Mouse (Mus musculus) layer of hippocampus, adult 6 months (tissue): ENCODE data around the gene Klra17. TPM values are rescaled to one million over a fixed set of nuclear protein-coding genes. Genes with fewer than 3 reads are reported as not detected.

Experiments
- long read RNA-seq, 2 experiments: library from polyadenylated mRNA; unstranded; transcript quantifications; one replicate each; pipeline ENCODE4 v2.0.0; 2019 to 2020
- polyA plus RNA-seq: library from polyadenylated mRNA; unstranded; fragments of <200 nt; fragmentation: Nextera tagmentation; gene quantifications from 2 replicates; pipeline ENCODE4 v1.2.3, GENCODE M21; 2021

The Klra17 gene
- polyA plus RNA-seq = not detected in 2 replicates
- long read RNA-seq, experiment 1 = 0 reads
- long read RNA-seq, experiment 2 = 0 reads

GRCm38 (mm10) chr6:129876549-129876948, at the start of gene Klra17:
Gene Klra17, minus strand, starts transcription at chr6:129876672.

GRCm38 (mm10) chr6:129917476-129917946, 41.0 kb upstream of the Klra17 start, which contains the start of gene Klra5:
Gene Klra5, minus strand, starts transcription at chr6:129917650.

GRCm38 (mm10) chr6:129862349-129862748, 14.1 kb downstream of the Klra17 start, which contains the start of gene Gm17631:
Gene Gm17631, plus strand, starts transcription at chr6:129862649.

GRCm38 (mm10) chr6:129784170-129784569, 92.3 kb downstream of the Klra17 start, which contains the start of gene Gm156:
Gene Gm156, minus strand, starts transcription at chr6:129784270.

Other genes starting within 250 kb of the Klra17 start
- not detected in 2 replicates for gene Klrc3, start 233.3 kb downstream of the Klra17 start, polyA plus RNA-seq
- gene Klrc2, start 216.0 kb downstream of the Klra17 start, polyA plus RNA-seq = not detected in 2 replicates
- gene Klrc1, start 197.7 kb downstream of the Klra17 start, polyA plus RNA-seq = not detected in 2 replicates
- gene Klri1, start 159.5 kb downstream of the Klra17 start, polyA plus RNA-seq = not detected in 2 replicates
- not detected in 2 replicates for gene Klri2, start 136.2 kb downstream of the Klra17 start, polyA plus RNA-seq
- gene Gm156, start 92.4 kb downstream of the Klra17 start, polyA plus RNA-seq = not detected in 2 replicates
- gene Gm17631, start 14.0 kb downstream of the Klra17 start, polyA plus RNA-seq = not detected in 2 replicates
- not detected in 2 replicates for gene Klra5, start 41.0 kb upstream of the Klra17 start, polyA plus RNA-seq
- not detected in 2 replicates for gene Klra6, start 150.3 kb upstream of the Klra17 start, polyA plus RNA-seq
- gene Klra4, start 190.6 kb upstream of the Klra17 start, polyA plus RNA-seq = not detected in 2 replicates